Mouse (Mus musculus) small intestine, adult 2 months (tissue): Measurements from ENCODE around the gene Mrpl4. TPM values are rescaled to one million over a fixed set of nuclear protein-coding genes. Genes with fewer than 3 reads are reported as not detected.

Experiments
- H3K27ac ChIP-seq: fragments of 200-500 bp; 2 replicates; pipeline ENCODE4 v1.5.1; 2012; ENCODE audit warnings: low read depth, low read length, control low read depth, inconsistent platforms; ENCODE audit not compliant: insufficient read depth
- H3K27me3 ChIP-seq: fragments of 200-500 bp; 2 replicates; pipeline ENCODE4 v1.6.1; 2012; ENCODE audit warnings: mild to moderate bottlenecking, moderate library complexity, low read length, inconsistent platforms; ENCODE audit not compliant: control insufficient read depth, insufficient read depth
- H3K36me3 ChIP-seq: fragments of 200-500 bp; 2 replicates; pipeline ENCODE4 v1.6.1; 2012; ENCODE audit warnings: mild to moderate bottlenecking, low read length, control low read depth, inconsistent platforms; ENCODE audit not compliant: control insufficient read depth, insufficient read depth
- H3K4me1 ChIP-seq: fragments of 200-500 bp; 2 replicates; pipeline ENCODE4 v1.6.1; 2012; ENCODE audit warnings: low read length, inconsistent platforms, mixed read lengths; ENCODE audit not compliant: control insufficient read depth, insufficient read depth, insufficient read length
- H3K4me3 ChIP-seq: fragments of 200-500 bp; 2 replicates; pipeline ENCODE4 v1.5.1; 2012; ENCODE audit warnings: low read depth, mild to moderate bottlenecking, control low read depth, inconsistent platforms, low read length, moderate library complexity
- CTCF ChIP-seq: fragments of 200-500 bp; IDR thresholded peaks from 2 replicates; pipeline ENCODE4 v1.5.1; 2012; ENCODE audit warnings: low read depth, mild to moderate bottlenecking, control low read depth, inconsistent platforms, low read length, moderate library complexity, mixed read lengths; ENCODE audit not compliant: insufficient replicate concordance, insufficient read length; ENCODE audit errors: extremely low read depth
- POLR2A ChIP-seq: fragments of 200-500 bp; IDR thresholded peaks from 2 replicates; pipeline ENCODE4 v1.6.1; 2012; ENCODE audit warnings: low read depth, mild to moderate bottlenecking, control low read depth, inconsistent platforms, low read length, moderate library complexity
- WGBS: fragments of 180-500 bp; shearing (Covaris S2); methylation state at CpG from one replicate; pipeline ENCODE4 v1.1.7; 2018; 5-methylcytosine and 5-hydroxymethylcytosine counted together
- polyA plus RNA-seq: library from polyadenylated mRNA; depleted of rRNA; stranded (reverse); fragments of >200 nt; gene quantifications from 2 replicates; pipeline ENCODE4 v1.2.3, GENCODE M21; 2012

The Mrpl4 gene
- polyA plus RNA-seq, 1 experiment, result 143 TPM

DNA sequence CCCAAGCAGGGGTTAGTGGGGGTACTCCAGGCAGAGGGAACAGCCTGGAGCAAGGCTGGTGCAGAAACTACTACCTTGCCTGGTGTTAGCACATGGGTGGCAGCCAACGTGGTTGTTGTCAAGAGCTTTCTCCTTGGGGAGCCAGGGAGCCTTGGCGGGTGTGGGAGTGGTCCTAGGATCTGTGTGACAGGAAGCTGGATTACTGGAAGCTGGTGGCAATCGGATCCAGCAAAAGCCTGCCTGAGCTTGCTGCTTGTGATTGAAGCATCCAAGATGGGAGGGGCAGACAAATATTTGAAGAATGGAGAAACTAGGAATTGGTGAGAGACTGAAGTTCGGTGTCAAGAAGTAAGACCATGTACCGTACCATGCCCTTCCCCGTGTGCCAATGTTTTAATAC lies 19.8 kb downstream of the Mrpl4 start:
- Histone ChIP-seq H3K4me1 (no peaks in the 10 kb centered on the region), H3K27ac (no peak overlapping the region), H3K27me3 (no peaks in the 10 kb centered on the region), H3K36me3 (no peaks in the 10 kb centered on the region), H3K4me3 (no peak overlapping the region)
- WGBS, result 70% methylated on average over 6 of the region's 6 CpGs
- TF ChIP-seq POLR2A, result no peak
- no peak for TF ChIP-seq CTCF

DNA sequence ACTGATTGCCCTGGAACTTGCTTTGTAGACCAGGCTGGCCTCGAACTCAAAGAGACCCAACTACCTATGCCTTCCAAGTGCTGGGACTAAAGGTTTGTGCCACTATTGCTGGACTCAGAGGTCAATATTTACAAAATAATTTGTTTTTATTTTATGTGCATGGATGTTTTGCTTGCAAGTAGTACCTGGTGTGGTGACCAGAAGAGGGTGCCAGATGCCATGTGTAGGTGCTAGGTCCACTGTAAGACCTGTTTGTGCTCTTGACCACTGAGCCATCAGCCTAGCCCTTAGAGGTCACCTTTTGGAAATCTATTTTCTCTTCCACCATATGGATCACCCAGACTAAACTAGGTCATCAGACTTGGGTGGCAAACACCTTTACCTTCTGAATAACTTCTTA lies 20.2 kb downstream of the Mrpl4 start:
- 86% methylated on average over 1 of the region's 1 CpGs for WGBS
- Histone ChIP-seq H3K27ac (no peak overlapping the region), H3K36me3 (no peaks in the 10 kb centered on the region), H3K4me1 (no peaks in the 10 kb centered on the region), H3K27me3 (no peaks in the 10 kb centered on the region), H3K4me3 (no peak overlapping the region)
- TF ChIP-seq POLR2A (no peak), CTCF (no peak)

- no peak overlapping the region for H3K27ac ChIP-seq
- H3K4me1 ChIP-seq, result peaks cover 12% of the 10 kb centered on the region
- TF ChIP-seq CTCF (no peak), POLR2A (no peak)
- no peaks in the 10 kb centered on the region for H3K27me3 ChIP-seq
- no peaks in the 10 kb centered on the region for H3K36me3 ChIP-seq
- no peak overlapping the region for H3K4me3 ChIP-seq
- WGBS, result 61% methylated on average over 19 of the region's 19 CpGs
These were observed 22.8 kb downstream of the Mrpl4 start for GRCm38 (mm10) chr9:21025258-21025810.

- peaks cover 15% of the 10 kb centered on the region for H3K4me1 ChIP-seq
- H3K27me3 ChIP-seq, result no peaks in the 10 kb centered on the region
- no peak overlapping the region for H3K4me3 ChIP-seq
- TF ChIP-seq CTCF, result no peak
- no peak for TF ChIP-seq POLR2A
- H3K27ac ChIP-seq, result no peak overlapping the region
- no peaks in the 10 kb centered on the region for H3K36me3 ChIP-seq
- WGBS, result 88% methylated on average over 12 of the region's 12 CpGs
These were observed 24.3 kb downstream of the Mrpl4 start for GRCm38 (mm10) chr9:21026849-21027248.

- H3K36me3 ChIP-seq, result no peaks in the 10 kb centered on the region
- no peak overlapping the region for H3K4me3 ChIP-seq
- H3K27ac ChIP-seq, result no peak overlapping the region
- TF ChIP-seq CTCF (no peak), POLR2A (no peak)
- peaks cover 6% of the 10 kb centered on the region; the same call in 1 of the 2 replicates for H3K27me3 ChIP-seq
- WGBS, result 77% methylated on average over 8 of the region's 8 CpGs
- H3K4me1 ChIP-seq, result peaks cover 19% of the 10 kb centered on the region
These were observed 25.3 kb downstream of the Mrpl4 start for GRCm38 (mm10) chr9:21027774-21028290.

DNA sequence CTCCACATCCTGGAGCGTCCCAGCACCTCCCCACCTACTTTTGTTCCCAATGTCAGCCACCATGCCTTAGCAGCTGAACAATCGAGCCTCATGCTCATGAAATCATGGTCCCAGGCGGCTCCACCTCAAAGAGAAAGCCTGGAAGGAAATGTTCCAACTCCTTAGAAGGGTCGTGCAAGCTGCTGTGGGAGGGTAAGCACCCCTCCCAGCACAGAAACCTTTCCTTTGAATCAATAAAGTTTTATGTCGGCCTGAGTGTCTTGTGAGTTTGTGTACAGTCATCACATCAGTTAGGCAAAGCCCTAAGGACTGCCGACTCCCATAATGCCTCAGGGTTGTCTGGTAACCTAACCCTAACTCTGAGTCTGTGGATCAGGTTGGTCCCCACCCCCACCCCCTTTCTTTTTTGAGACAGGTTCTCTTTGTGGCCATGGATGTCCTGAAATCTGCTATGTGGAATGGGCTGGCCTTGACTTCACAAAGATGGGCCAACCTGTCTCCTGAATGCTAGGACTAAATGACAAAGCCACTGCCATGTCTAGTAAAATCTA lies 26.1 kb downstream of the Mrpl4 start:
- WGBS, result 70% methylated on average over 6 of the region's 6 CpGs
- H3K4me3 ChIP-seq, result no peak overlapping the region

GRCm38 (mm10) chr9:21029291-21030054 lies 26.9 kb downstream of the Mrpl4 start, which contains the start of gene Icam4:
Gene Icam4, plus strand, starts transcription at chr9:21029373.
- H3K36me3 ChIP-seq, result no peaks in the 10 kb centered on the region
- TF ChIP-seq CTCF (peak; percentile 74), POLR2A (no peak)
- WGBS, result 2% methylated on average over 37 of the region's 37 CpGs
- no peak within 1 kb of the TSS for H3K27ac ChIP-seq
- H3K27me3 ChIP-seq, result peaks cover 13% of the 10 kb centered on the region
- H3K4me3 ChIP-seq, result peak within 1 kb of the TSS; percentile 58
- H3K4me1 ChIP-seq, result peaks cover 27% of the 10 kb centered on the region

More for the DNA sequence above, 26.1 kb downstream of the Mrpl4 start:
- H3K27me3 ChIP-seq, result peaks cover 9% of the 10 kb centered on the region; the same call in 1 of the 2 replicates
- H3K4me1 ChIP-seq, result peaks cover 25% of the 10 kb centered on the region
- H3K27ac ChIP-seq, result no peak overlapping the region
- TF ChIP-seq POLR2A (no peak), CTCF (no peak)
- H3K36me3 ChIP-seq, result no peaks in the 10 kb centered on the region
